Mouse (Mus musculus): ENCODE data around the gene Dyrk4.

GRCm38 (mm10) chr6:126955734-126956133, 34.1 kb upstream of the Dyrk4 start:
- TF ChIP-seq ETS1 (IDR thresholded peaks at IDR 0.05; ENCODE audit: low read depth, low read length) = no peak
- peak; percentile 68 to 94 (median 86) for TF ChIP-seq CTCF (IDR thresholded peaks at IDR 0.05 in 2 of 3, conservative IDR thresholded peaks at IDR 0.05 in 1 of 3; ENCODE audit: control insufficient read depth in 1 of 3, insufficient read depth in 1 of 3, low read depth in 2 of 3, low read length in 3 of 3, poor library complexity in 1 of 3, severe bottlenecking in 1 of 3)
- TF ChIP-seq ZMIZ1 (IDR thresholded peaks at IDR 0.05; ENCODE audit: low read depth, low read length) = no peak
